ENCODE assay signal across 8 mouse cellular contexts in genomic region chr17:57249186-57250181, GRCm38 (mm10). TPM values are rescaled to one million over a fixed set of nuclear protein-coding genes. Genes with fewer than 3 reads are reported as not detected.
DNase-seq lines count a peak whose midpoint lies in the region; ATAC-seq lines count a peak whose summit lies in the region.

Gene Trip10 (plus strand): TSS chr17:57249455.

- no peaks in the 10 kb centered on the region for H3K27me3 ChIP-seq in intestine, embryonic 14.5 days (replicated peaks; ENCODE audit: control insufficient read depth, insufficient read depth, low read length)

- H3K27ac ChIP-seq in intestine, embryonic 14.5 days (ENCODE audit: low read depth): peak within 1 kb of the TSS; percentile 80

- peaks cover 5% of the 10 kb centered on the region; the same call in 1 of the 2 replicates for H3K4me1 ChIP-seq in intestine, embryonic 14.5 days (replicated peaks; ENCODE audit: control insufficient read depth, insufficient read depth, low read length)

- peak within 1 kb of the TSS; percentile 76 for H3K9ac ChIP-seq in intestine, embryonic 14.5 days (ENCODE audit: low read length)

- peak within 1 kb of the TSS; percentile 92 for H3K4me2 ChIP-seq in intestine, embryonic 14.5 days (ENCODE audit: low read length)

- H3K9me3 ChIP-seq in intestine, embryonic 14.5 days (ENCODE audit: control insufficient read depth, low read length): no peaks in the 10 kb centered on the region

- peak within 1 kb of the TSS; percentile 81 for H3K4me3 ChIP-seq in intestine, embryonic 14.5 days (ENCODE audit: low read depth, low read length)

- DNase-seq in adrenal gland, adult 18-20 months (ENCODE audit: low spot score in 2 of 2): peak; percentile 99 to 100
- peak; percentile 96 for DNase-seq in embryo, embryonic 11 days
- DNase-seq in gastrocnemius, postnatal 36 days: peak; percentile 98 to 99
- DNase-seq in intestine, embryonic 14.5 days (ENCODE audit: low spot score): peak; percentile 100
- peak; percentile 83 to 93 for DNase-seq in left cerebral cortex, postnatal 10 days (ENCODE audit: extremely low spot score in 1 of 2, low spot score in 2 of 2)
- DNase-seq in right cerebral cortex, postnatal 10 days (ENCODE audit: low spot score in 2 of 2): peak; percentile 91 to 93
- peak; percentile 98 for DNase-seq in urinary bladder, postnatal 14 days (ENCODE audit: low spot score)

- WGBS in intestine, embryonic 14.5 days: under 1% methylated on average over 44 of the region's 52 CpGs

- ATAC-seq in intestine, embryonic 14.5 days (replicated peaks; ENCODE audit: low FRiP score, low TSS enrichment, low read depth): peak; percentile 57
- ATAC-seq in megakaryocyte progenitor cell, adult 5-6 weeks (replicated peaks; ENCODE audit: poor library complexity): peak; percentile 52

- peaks cover 21% of the 10 kb centered on the region for H3K36me3 ChIP-seq in intestine, embryonic 14.5 days (ENCODE audit: control insufficient read depth, insufficient read depth, low read length)

- intact Hi-C loops in gastrocnemius, postnatal 36 days (cut with DNase I): no loop called here
- intact Hi-C loops in left cerebral cortex, postnatal 10 days (cut with DNase I): loop anchor here (1.0 kb wide), 1 partner anchor 86 kb away; no protein-coding TSS in a partner anchor

RNA-seq across cellular contexts. Expression of gene Trip10, which starts in this region (rescaled TPM):
- 10 to 100 TPM; 53.4 to 61.0 TPM for total RNA-seq in adrenal gland, adult 18-20 months (2021)
- total RNA-seq in gastrocnemius, postnatal 36 days (2021): 100 to 1,000 TPM; 142 to 152 TPM
- 40.5 and 41.6 TPM in 2 replicates for polyA plus RNA-seq in intestine, embryonic 14.5 days (2014; fragmentation: Nextera tagmentation; extraction: Ambion mirVana)
- total RNA-seq in left cerebral cortex, postnatal 10 days (2021): 1 to 10 TPM; 4.6 to 6.7 TPM
- 3.5 and 3.6 TPM in 2 replicates for total RNA-seq in megakaryocyte progenitor cell, adult 5-6 weeks (2015)
- 7.9 and 8.5 TPM in 2 replicates for total RNA-seq in megakaryocyte progenitor cell, adult 5-6 weeks (2017)

Comparison
In these comparisons a context has a peak if more than half of its experiments do, and no peak if none do; other contexts are left out.
1. Peak in every context shown above with its lines: DNase-seq, ATAC-seq, H3K4me3 ChIP-seq and H3K27ac ChIP-seq.
2. RNA of gene Trip10 (total RNA-seq): 142 to 152 TPM in gastrocnemius, postnatal 36 days and 53.4 to 61.0 TPM in adrenal gland, adult 18-20 months; 3.5 to 8.5 TPM in megakaryocyte progenitor cell, adult 5-6 weeks and 4.6 to 6.7 TPM in left cerebral cortex, postnatal 10 days; every median in the first group is over 4 times any median in the second.